Mouse (Mus musculus) T-helper 2 cell (primary cell): ENCODE data around the gene Dctn1.

Source experiments
- in situ Hi-C: fragments of 300-600 bp; cut with MboI, MseI; formaldehyde crosslinking; loops from one replicate; pipeline ENCODE4 v1.15.1; 2025; ENCODE audit warnings: high pct_unique_total_duplicates

Gene Dctn1

DNA sequence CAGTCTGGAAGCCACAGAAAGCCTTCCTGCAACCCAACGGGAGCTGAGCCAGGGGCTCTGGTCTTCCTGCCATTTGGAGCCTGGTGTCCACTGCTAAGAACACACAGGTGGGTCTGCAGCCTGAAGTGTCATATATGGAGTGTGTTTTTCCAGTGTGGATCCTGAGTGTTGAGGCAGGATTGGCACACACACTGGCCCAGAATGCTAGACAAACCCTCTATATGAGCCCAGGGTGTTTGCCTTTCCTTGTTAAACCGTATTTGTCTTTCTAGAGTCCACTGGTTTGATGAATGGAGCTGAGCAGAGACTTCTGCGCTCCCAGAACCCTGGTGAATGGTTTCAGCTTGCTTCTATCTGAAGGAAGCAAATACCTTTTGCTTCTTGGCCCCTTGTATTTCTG, 54.1 kb downstream of the Dctn1 start, which contains the start of gene Slc4a5:
Gene Slc4a5 (plus strand): TSS at position 15 of the 400 bp plus-strand sequence.
- in situ Hi-C loops = no loop called here

DNA sequence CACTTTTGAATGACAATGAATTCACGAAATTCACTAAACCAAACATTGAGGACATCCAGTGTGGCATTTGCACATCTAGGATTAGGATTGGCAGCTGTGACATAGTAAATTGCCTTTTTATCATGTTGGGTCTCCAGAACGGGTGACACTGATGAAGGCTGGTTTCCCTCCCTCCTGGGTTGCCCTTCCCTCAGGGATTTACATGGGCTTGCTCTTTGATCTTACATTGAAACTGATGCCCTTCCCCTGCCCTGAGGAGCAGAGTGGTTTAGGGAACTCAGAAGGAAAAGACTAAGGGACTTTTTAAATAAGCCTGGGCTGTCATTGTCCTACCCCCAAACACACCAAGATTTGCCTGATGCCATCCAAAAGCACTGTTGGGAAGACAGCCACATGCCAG, 65.8 kb downstream of the Dctn1 start:
- in situ Hi-C loops = loop anchor here (25.0 kb wide), 1 partner anchor 1594 kb away; no protein-coding TSS in a partner anchor

DNA sequence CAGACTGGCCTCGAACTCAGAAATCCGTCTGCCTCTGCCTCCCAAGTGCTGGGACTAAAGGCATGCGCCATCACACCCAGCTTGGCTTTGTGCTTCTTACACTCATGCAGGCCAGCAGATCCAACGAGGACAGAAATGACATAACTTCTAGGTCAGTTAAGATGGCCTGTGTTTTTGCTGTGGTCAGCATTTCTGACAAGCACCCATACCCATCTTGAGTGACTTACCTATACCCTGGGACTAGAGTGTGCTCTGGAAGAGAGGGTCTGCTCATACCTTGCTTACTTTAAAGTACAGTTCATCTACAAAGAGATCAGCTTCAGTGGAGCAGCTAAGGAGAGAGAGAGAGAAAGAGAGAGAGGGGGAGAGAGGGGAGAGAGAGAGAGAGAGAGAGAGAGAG, 67.6 kb downstream of the Dctn1 start:
- in situ Hi-C loops = loop anchor here (25.0 kb wide), 1 partner anchor 1596 kb away; no protein-coding TSS in a partner anchor

DNA sequence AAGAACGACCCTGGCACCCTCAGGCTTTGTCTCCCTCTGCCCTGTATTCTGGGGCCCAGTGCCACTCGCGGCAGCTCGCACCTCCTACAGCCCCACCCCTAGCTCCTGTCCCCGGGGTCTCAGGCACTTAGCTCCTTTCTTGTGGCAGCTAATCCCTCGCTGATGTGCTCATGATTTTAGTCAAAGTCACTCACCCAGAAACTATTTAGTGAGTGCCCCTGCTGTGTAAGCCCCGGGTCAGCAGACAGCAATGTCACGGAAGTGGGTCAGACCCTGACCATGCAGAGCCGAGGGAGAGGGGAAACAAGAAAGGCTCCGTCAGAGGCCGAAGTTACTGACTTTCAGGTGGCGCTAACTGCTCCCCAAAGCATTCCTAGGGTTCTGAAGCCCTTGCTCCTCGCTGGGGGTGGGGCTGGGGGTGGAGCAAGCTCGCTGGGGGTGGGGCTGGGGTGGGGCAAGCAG, 68.6 kb downstream of the Dctn1 start:
- in situ Hi-C loops = loop anchor here (25.0 kb wide), 1 partner anchor 1597 kb away; no protein-coding TSS in a partner anchor

DNA sequence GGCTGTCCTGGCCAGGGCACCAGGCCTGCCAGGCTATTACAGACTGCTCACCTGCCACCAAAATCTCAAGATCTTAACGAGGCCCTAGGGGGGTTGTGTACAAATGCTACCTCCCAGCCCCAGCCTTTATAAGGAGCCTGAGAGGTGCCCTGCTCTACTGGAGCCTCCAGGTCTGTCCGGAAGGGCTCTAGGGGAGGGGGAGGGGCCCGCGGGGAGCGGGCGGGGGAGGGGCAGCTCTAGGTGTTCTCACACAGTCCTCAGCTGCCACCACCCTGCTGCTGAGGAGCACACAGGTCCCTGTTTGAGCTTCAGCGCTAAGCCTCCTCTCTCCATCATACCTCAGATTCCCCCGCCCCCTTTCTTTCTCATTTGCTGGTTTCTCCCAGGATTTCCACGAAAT, 71.4 kb downstream of the Dctn1 start:
- in situ Hi-C loops = loop anchor here (25.0 kb wide), 1 partner anchor 1600 kb away; no protein-coding TSS in a partner anchor

DNA sequence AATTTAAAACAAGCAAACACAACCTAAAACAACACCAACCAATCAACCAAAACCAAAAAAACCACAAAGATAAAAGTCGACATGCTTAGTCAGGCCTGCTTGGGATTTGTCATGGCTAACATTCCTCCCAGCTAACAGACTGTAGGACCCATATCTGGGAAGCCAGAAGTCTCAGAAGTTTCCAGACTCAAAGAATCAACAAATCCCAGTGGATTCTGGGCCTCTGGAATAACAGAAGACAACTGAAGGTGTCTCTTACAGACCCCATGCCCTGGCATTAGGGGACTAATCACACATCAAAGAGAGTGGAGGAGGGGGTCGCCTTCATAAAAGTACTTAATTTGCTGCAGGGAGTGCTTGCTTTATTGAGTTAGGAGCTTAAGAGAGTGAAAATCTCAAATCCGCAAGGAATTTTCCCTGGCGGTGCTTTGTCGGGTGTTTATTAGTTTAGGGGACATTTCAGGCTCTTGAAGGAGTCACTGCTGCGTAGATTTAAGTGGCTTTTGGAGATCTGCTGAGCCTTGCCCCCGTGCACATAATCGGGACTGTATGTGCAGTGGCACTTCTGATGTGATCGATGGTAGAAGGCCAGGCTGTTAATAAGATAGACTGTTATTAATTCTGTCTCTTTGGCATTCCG, 78.8 kb downstream of the Dctn1 start:
- in situ Hi-C loops = loop anchor here (25.0 kb wide), 1 partner anchor 1607 kb away; no protein-coding TSS in a partner anchor

DNA sequence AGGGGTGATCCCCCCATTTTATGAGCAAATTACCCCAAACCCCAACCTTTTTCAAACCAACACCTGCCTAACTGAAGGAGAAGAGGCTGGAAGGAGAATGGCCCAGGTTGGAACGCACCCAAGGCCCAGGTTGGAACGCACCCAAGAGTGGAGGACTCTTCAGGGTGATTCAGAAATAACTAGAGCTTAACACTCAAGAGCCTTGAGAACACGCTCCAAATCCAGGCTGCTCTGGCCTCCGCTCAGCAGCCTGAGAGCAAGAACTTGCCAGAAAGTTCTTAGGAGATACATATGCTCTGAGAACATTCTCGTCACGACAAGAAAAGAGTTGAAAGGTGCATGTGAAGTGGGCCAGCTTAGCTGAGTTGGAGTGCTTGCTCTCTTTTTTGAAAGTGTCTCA, 79.4 kb downstream of the Dctn1 start:
- in situ Hi-C loops = loop anchor here (25.0 kb wide), 1 partner anchor 1608 kb away; no protein-coding TSS in a partner anchor

DNA sequence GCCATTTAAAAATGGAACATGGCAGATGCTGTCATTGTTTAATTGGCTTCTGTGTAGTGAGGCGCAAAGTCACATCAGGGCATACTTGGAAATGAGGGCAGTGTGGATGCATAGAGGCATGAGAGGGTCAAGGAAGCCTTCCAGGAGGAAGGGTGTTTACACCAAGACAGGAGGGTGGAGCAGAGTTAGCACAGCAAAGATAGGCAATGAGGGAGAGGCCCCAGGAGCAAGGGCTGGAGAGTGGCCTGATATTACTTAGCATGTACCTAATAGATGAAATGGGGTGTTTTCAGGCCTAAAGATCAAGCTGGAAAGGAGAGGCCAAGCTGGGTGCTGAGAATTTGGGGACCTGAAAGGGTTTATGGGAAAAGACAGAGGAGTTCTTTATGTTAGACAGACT, 80.3 kb downstream of the Dctn1 start:
- in situ Hi-C loops = loop anchor here (25.0 kb wide), 1 partner anchor 1609 kb away; no protein-coding TSS in a partner anchor

DNA sequence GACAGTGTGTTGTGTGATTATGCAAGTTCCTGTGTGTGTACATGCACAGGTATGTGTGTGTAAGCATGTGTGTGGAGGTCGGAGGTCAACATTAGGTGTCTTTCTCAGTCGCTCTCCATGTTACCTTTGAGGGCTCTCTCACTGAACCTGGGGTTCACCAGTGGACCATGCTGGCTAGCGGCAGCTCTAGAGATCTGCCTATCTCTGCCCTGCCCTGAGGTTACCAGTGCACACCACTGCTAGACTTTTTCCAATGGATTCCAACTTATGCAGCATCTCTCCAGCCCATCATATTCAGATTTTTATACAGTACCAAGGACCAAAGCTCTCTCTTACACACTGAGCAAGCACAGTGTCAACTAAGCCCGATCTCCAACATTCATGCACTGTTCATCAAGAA, 81.0 kb downstream of the Dctn1 start:
- in situ Hi-C loops = loop anchor here (25.0 kb wide), 1 partner anchor 1609 kb away; no protein-coding TSS in a partner anchor

DNA sequence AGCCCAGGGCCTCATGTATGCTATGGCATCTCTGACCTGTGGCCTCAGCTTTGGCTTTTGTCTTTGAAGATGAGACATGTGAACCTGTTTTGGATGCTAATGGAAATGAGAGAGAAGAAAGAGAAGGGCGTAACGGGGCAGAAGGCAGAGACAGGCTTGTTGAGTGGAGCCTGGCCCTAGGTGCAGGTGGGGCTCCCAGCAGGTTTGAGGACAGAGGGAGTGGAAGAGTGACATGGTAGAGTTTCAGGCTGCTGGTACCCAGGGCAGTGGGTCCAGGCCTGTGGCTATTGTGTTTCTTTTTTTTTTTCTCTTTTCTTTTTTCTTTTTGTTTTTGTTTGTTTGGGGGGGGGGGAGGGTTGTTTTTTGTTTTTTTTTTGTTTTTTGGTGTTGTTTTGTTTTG, 81.4 kb downstream of the Dctn1 start:
- in situ Hi-C loops = loop anchor here (25.0 kb wide), 1 partner anchor 1610 kb away; no protein-coding TSS in a partner anchor
